Mouse (Mus musculus) midbrain, embryonic 16.5 days (tissue): Measurements from ENCODE around the gene Cstf3. TPM values are rescaled to one million over a fixed set of nuclear protein-coding genes. Genes with fewer than 3 reads are reported as not detected.
"Not testable (repeated sequence)": the region's sequence is repeated elsewhere in the genome, so short reads cannot be mapped to it uniquely, and the experiment has no call there.

Experiments used
- ATAC-seq: fragments of 200-750 bp; cut with Nextera tagmentation; 2 replicates; pipeline ENCODE4 v1.8.0; 2017; ENCODE audit warnings: moderate TSS enrichment
- H3K27ac ChIP-seq: fragments of 300-500 bp; sonication (generic); 2 replicates; pipeline ENCODE4 v1.5.1; 2014; ENCODE audit warnings: mild to moderate bottlenecking, low read length, mixed read lengths
- H3K27me3 ChIP-seq: fragments of 300-500 bp; sonication (generic); 2 replicates; pipeline ENCODE4 v1.6.1; 2014; ENCODE audit warnings: low read depth, low read length, mixed read lengths; ENCODE audit not compliant: control insufficient read depth, insufficient read depth
- H3K36me3 ChIP-seq: fragments of 300-500 bp; sonication (generic); 2 replicates; pipeline ENCODE4 v1.6.1; 2014; ENCODE audit warnings: mild to moderate bottlenecking, low read length, moderate library complexity, mixed read lengths; ENCODE audit not compliant: control insufficient read depth, insufficient read depth
- H3K4me1 ChIP-seq: fragments of 300-500 bp; sonication (generic); 2 replicates; pipeline ENCODE4 v1.6.1; 2014; ENCODE audit warnings: mild to moderate bottlenecking, low read length, mixed read lengths; ENCODE audit not compliant: control insufficient read depth, insufficient read depth
- H3K4me2 ChIP-seq: fragments of 300-500 bp; sonication (generic); 2 replicates; pipeline ENCODE4 v1.6.1; 2014; ENCODE audit warnings: mild to moderate bottlenecking, low read length, mixed read lengths
- H3K4me3 ChIP-seq: fragments of 300-500 bp; sonication (generic); 2 replicates; pipeline ENCODE4 v1.5.1; 2014; ENCODE audit warnings: low read depth, mild to moderate bottlenecking, low read length, moderate library complexity, mixed read lengths
- H3K9ac ChIP-seq: fragments of 300-500 bp; sonication (generic); 2 replicates; pipeline ENCODE4 v1.6.1; 2014; ENCODE audit warnings: low read depth, low read length, mixed read lengths
- H3K9me3 ChIP-seq: fragments of 300-500 bp; sonication (generic); replicated peaks from 2 replicates; pipeline ENCODE4 v1.6.1; 2014; ENCODE audit warnings: mild to moderate bottlenecking, low read length, mixed read lengths; ENCODE audit not compliant: control insufficient read depth, poor library complexity, severe bottlenecking
- WGBS: fragments of 180-500 bp; shearing (Covaris S2); extraction: QIAGEN DNeasy Blood & Tissue Kit; methylation state at CpG from one replicate; pipeline ENCODE4 v1.1.7; 2014; 5-methylcytosine and 5-hydroxymethylcytosine counted together
- polyA plus RNA-seq: library from polyadenylated mRNA; unstranded; fragments of >200 nt; fragmentation: Nextera tagmentation; extraction: Ambion mirVana; gene quantifications from 2 replicates; pipeline ENCODE4 v1.2.1, GENCODE M21; 2015

Gene Cstf3
- polyA plus RNA-seq: 91.3 and 105 TPM in 2 replicates

DNA sequence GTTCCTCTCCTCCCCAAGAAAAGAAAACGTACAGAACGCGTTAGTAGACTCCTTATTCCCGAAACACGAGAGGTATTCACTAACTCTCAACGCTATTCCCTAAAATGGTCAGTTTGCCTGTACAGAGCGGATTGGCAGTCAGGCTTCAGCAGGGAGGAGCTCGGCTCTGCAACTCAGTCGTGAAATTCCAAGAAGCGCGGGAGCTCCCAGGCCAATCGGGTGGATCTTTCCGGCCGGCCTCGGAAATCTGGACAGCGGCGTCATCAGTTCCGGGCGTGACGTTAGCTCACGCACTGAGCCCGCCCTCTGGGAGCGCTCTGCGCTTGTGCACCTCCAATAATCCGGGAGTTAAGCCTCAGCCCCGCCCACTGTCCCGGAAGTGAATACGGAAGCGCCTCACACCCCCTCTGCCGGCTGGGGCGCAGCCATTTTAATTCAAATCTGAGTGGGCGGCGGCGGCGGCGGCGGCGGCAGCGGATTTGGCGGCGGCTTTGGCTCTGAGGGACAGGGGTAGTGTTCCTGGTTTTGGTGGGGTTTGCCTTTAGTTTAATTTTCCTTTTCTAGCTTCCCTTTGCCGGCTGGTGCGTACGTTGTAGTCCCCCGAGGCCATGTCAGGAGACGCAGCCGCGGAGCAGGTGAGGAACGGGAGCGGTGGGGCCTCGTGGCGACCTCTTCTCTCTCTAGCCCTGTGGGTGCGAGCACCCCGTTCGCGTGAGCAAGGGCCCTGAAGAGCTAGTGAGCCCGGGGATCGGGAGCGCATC, at the start of gene Cstf3:
Cstf3 (plus strand) TSS at position 456 of the 761 bp plus-strand sequence.
- H3K27me3 ChIP-seq: no peaks in the 10 kb centered on the region
- under 1% methylated on average over 59 of the region's 59 CpGs for WGBS

GRCm38 (mm10) chr2:104556711-104557110, 33.6 kb upstream of the Cstf3 start:
- H3K9me3 ChIP-seq, H3K9ac ChIP-seq, H3K4me2 ChIP-seq, ATAC-seq, H3K36me3 ChIP-seq, H3K4me3 ChIP-seq, H3K27ac ChIP-seq, H3K27me3 ChIP-seq, H3K4me1 ChIP-seq: not testable (repeated sequence)
- 92% methylated on average over 20 of the region's 22 CpGs for WGBS

More for the DNA sequence above, at the start of gene Cstf3:
- H3K4me3 ChIP-seq: peak within 1 kb of the TSS; percentile 90
- peak within 1 kb of the TSS; percentile 92 for H3K27ac ChIP-seq
- no peaks in the 10 kb centered on the region for H3K36me3 ChIP-seq
- H3K9me3 ChIP-seq: no peaks in the 10 kb centered on the region
- ATAC-seq: peak; percentile 99
- peak within 1 kb of the TSS; percentile 88 for H3K4me2 ChIP-seq
- peak within 1 kb of the TSS; percentile 88 for H3K9ac ChIP-seq
- H3K4me1 ChIP-seq: peaks cover 29% of the 10 kb centered on the region

DNA sequence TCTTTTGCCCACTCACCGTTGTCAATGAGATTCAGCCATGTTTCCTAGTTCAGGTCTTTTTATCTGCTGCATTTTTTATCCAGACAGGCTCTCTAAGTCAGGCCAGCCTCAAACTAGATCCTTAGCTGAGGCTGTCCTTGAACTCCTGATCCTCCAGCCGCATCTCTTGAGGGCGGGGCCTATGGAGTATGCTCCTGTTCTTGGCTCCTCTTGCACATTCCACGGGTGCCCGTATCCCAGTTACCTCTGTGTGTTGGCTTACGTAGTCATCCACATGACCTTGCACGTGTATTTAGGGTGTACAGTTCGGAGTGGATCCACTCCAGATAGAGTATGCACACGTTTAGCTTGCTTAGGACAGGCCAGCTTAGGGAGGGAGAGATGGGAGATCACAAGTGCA, 32.6 kb upstream of the Cstf3 start:
- no peak for ATAC-seq
- no peak overlapping the region for H3K4me3 ChIP-seq
- H3K4me2 ChIP-seq: no peak overlapping the region
- H3K4me1 ChIP-seq: no peaks in the 10 kb centered on the region
- H3K27me3 ChIP-seq: no peaks in the 10 kb centered on the region
- no peaks in the 10 kb centered on the region for H3K9me3 ChIP-seq
- H3K36me3 ChIP-seq: no peaks in the 10 kb centered on the region
- H3K27ac ChIP-seq: no peak overlapping the region
- WGBS: 95% methylated on average over 9 of the region's 9 CpGs
- no peak overlapping the region for H3K9ac ChIP-seq

DNA sequence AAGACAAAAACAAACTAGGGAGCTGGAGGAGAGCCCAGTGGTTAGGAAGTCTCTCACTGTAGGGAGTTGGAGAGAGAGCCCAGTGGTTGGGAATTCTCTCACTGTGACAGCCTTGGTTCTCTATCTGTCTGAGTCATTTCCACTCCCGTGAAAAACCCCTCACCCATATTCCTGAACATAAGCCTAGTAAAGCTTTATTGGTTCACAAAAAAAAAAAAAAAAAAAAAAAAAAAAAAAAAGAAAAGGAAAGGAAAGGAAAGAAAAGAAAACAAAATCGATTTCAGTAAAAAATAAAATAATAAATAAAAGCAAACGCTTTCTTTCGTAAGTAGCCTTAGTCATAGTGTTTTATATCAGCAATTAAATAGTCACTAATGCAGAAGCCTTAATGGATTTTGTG, 32.0 kb upstream of the Cstf3 start:
- Histone ChIP-seq H3K27ac (no peak overlapping the region), H3K4me1 (no peaks in the 10 kb centered on the region), H3K9me3 (no peaks in the 10 kb centered on the region), H3K4me3 (no peak overlapping the region), H3K27me3 (no peaks in the 10 kb centered on the region), H3K36me3 (no peaks in the 10 kb centered on the region), H3K4me2 (no peak overlapping the region), H3K9ac (no peak overlapping the region)
- WGBS: 89% methylated on average over 4 of the region's 4 CpGs
- ATAC-seq: no peak

- 67% methylated on average over 6 of the region's 6 CpGs for WGBS
- Histone ChIP-seq H3K4me2 (no peak overlapping the region), H3K4me3 (no peak overlapping the region), H3K9ac (no peak overlapping the region), H3K9me3 (no peaks in the 10 kb centered on the region), H3K36me3 (no peaks in the 10 kb centered on the region), H3K27ac (no peak overlapping the region), H3K4me1 (no peaks in the 10 kb centered on the region), H3K27me3 (no peaks in the 10 kb centered on the region)
- no peak for ATAC-seq
These were observed 31.4 kb upstream of the Cstf3 start for GRCm38 (mm10) chr2:104558938-104559337.

- H3K9ac ChIP-seq: no peak overlapping the region
- no peak for ATAC-seq
- WGBS: 91% methylated on average over 4 of the region's 4 CpGs
- no peaks in the 10 kb centered on the region for H3K36me3 ChIP-seq
- no peak overlapping the region for H3K27ac ChIP-seq
- no peak overlapping the region for H3K4me2 ChIP-seq
- no peaks in the 10 kb centered on the region for H3K4me1 ChIP-seq
- no peak overlapping the region for H3K4me3 ChIP-seq
- no peaks in the 10 kb centered on the region for H3K27me3 ChIP-seq
- no peaks in the 10 kb centered on the region for H3K9me3 ChIP-seq
These were observed 30.5 kb upstream of the Cstf3 start for GRCm38 (mm10) chr2:104559591-104560380.

GRCm38 (mm10) chr2:104561386-104561785, 28.9 kb upstream of the Cstf3 start:
- no peaks in the 10 kb centered on the region for H3K4me1 ChIP-seq
- 87% methylated on average over 6 of the region's 6 CpGs for WGBS
- H3K36me3 ChIP-seq: no peaks in the 10 kb centered on the region
- H3K27ac ChIP-seq: no peak overlapping the region
- ATAC-seq: no peak
- H3K27me3 ChIP-seq: no peaks in the 10 kb centered on the region
- no peak overlapping the region for H3K4me3 ChIP-seq
- no peaks in the 10 kb centered on the region for H3K9me3 ChIP-seq
- no peak overlapping the region for H3K4me2 ChIP-seq
- H3K9ac ChIP-seq: no peak overlapping the region

GRCm38 (mm10) chr2:104561986-104562532, 28.3 kb upstream of the Cstf3 start:
- Histone ChIP-seq H3K4me1 (no peaks in the 10 kb centered on the region), H3K4me2 (no peak overlapping the region), H3K27ac (no peak overlapping the region), H3K36me3 (no peaks in the 10 kb centered on the region), H3K4me3 (no peak overlapping the region), H3K9ac (no peak overlapping the region), H3K9me3 (no peaks in the 10 kb centered on the region), H3K27me3 (no peaks in the 10 kb centered on the region)
- 89% methylated on average over 4 of the region's 4 CpGs for WGBS
- no peak for ATAC-seq

DNA sequence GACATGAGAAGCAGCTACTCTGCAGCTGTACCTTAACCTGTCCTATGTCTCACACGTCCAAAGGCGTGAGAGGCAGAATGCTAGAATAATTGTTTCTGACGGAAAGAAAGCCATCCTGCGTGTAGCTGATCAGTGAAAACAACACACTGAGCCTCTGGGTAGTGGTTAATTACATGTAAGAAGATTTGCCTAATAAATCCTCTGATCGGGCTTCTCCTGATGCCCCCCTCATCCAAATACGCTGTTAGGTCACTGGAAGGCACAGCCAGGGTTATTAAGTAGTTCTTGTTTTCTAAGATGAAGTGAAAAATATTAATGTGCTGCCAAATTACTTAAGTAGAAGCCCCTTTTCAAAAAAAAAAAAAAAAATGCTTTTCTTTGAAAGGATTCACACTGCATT, 18.3 kb upstream of the Cstf3 start:
- WGBS: 40% methylated on average over 6 of the region's 6 CpGs

More for the DNA sequence above, 18.3 kb upstream of the Cstf3 start:
- Histone ChIP-seq H3K4me1 (no peaks in the 10 kb centered on the region), H3K4me2 (no peak overlapping the region), H3K4me3 (no peak overlapping the region), H3K9me3 (no peaks in the 10 kb centered on the region), H3K27ac (no peak overlapping the region), H3K27me3 (no peaks in the 10 kb centered on the region), H3K9ac (no peak overlapping the region), H3K36me3 (no peaks in the 10 kb centered on the region)
- no peak for ATAC-seq
